ENCODE assay signal across 11 mouse cellular contexts in the genomic region with DNA sequence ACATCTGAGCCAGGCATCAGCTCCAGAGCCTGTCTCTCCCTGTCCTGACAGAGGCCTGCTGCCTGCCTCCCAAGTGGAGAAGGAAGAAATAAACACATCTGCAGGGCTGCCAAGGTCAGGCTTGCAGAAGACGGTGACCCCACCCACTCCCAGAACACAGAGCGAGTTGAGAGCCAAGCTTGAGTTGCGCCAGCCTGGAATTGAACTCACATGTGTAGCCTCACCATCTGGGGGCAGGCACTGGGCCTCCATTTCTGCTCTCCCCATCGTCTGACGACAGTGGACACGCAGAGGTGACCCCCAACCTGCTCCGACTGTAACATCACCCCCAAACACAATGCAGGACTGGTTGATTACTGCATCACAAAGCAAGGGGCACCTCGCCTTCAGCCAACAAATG. TPM values are rescaled to one million over a fixed set of nuclear protein-coding genes. Genes with fewer than 3 reads are reported as not detected.
A peak's percentile ranks its signal among the peaks of the same experiment; 100 is the strongest.
DNase-seq lines count a peak whose midpoint lies in the region; ATAC-seq and TF ChIP-seq lines count a peak whose summit lies in the region.
"Had no signal": no experiment of that assay in that cellular context is flagged by ENCODE, and none has a peak within 500 bp of the region (broad histone marks: within the 10 kb centered on the region; RNA-seq: fewer than 3 reads in every experiment).

No protein-coding gene starts in this region.

- intact Hi-C loops in left cerebral cortex, postnatal 25 days (cut with DNase I): no loop called here

- H3K27me3 ChIP-seq in kidney, adult 2 months (replicated peaks; ENCODE audit: control insufficient read depth, insufficient read depth, low read length): no peaks in the 10 kb centered on the region
- H3K27me3 ChIP-seq in heart, embryonic 13.5 days (replicated peaks): no peaks in the 10 kb centered on the region
- H3K27me3 ChIP-seq: forebrain, embryonic 12.5 days had no signal

- no peak for TF ChIP-seq POLR2A in kidney, adult 2 months (IDR thresholded peaks at IDR 0.05; ENCODE audit: low read depth, low read length)

- H3K4me2 ChIP-seq in heart, embryonic 13.5 days: no peak overlapping the region
- H3K4me2 ChIP-seq: forebrain, embryonic 12.5 days had no signal

- H3K9me3 ChIP-seq in heart, embryonic 13.5 days: no peaks in the 10 kb centered on the region
- H3K9me3 ChIP-seq: forebrain, embryonic 12.5 days had no signal

- H3K27ac ChIP-seq in kidney, adult 2 months (ENCODE audit: insufficient read depth, low read depth, low read length): no peak overlapping the region
- H3K27ac ChIP-seq in heart, embryonic 13.5 days (replicated peaks): peak overlapping the region; percentile 26
- H3K27ac ChIP-seq: forebrain, embryonic 12.5 days had no signal

- TF ChIP-seq CTCF in kidney, adult 2 months (conservative IDR thresholded peaks at IDR 0.05; ENCODE audit: insufficient read depth, insufficient read length, low read depth, low read length): no peak

- no peak overlapping the region for H3K4me3 ChIP-seq in kidney, adult 2 months (ENCODE audit: insufficient read depth, low read depth, low read length)
- no peak overlapping the region for H3K4me3 ChIP-seq in heart, embryonic 13.5 days
- H3K4me3 ChIP-seq: forebrain, embryonic 12.5 days had no signal

- H3K9ac ChIP-seq in heart, embryonic 13.5 days: peak overlapping the region; percentile 56
- H3K9ac ChIP-seq: forebrain, embryonic 12.5 days had no signal

- no peak for ATAC-seq in heart, embryonic 13.5 days (ENCODE audit: extremely low read depth, insufficient number of reproducible peaks, low FRiP score, low TSS enrichment)
- ATAC-seq in frontal cortex, adult (ENCODE audit: low TSS enrichment): no peak

- no peaks in the 10 kb centered on the region for H3K36me3 ChIP-seq in kidney, adult 2 months (ENCODE audit: control insufficient read depth, insufficient read depth, low read length)
- peaks cover 15% of the 10 kb centered on the region for H3K36me3 ChIP-seq in heart, embryonic 13.5 days

- WGBS in kidney, adult 2 months: 75% methylated on average over 8 of the region's 8 CpGs
- 55% methylated on average over 8 of the region's 8 CpGs for WGBS in heart, embryonic 13.5 days

- no peaks in the 10 kb centered on the region for H3K4me1 ChIP-seq in kidney, adult 2 months (ENCODE audit: control insufficient read depth, insufficient read depth, low read length)
- H3K4me1 ChIP-seq in heart, embryonic 13.5 days: peaks cover 71% of the 10 kb centered on the region

- DNase-seq in kidney, adult 2 months: peak; percentile 34
- no peak for DNase-seq in kidney, adult 9 months
- DNase-seq in adrenal gland, postnatal 36 days: peak; percentile 44 to 64
- peak; percentile 66 for DNase-seq in lung, postnatal 10 days
- no peak for DNase-seq in frontal cortex, postnatal 10 days (ENCODE audit: low spot score in 2 of 2)
- no peak for DNase-seq in left cerebral cortex, postnatal 25 days (ENCODE audit: low spot score in 2 of 2)
- DNase-seq: layer of hippocampus, postnatal 36 days; right cerebral cortex, postnatal 4 days had no signal

RNA-seq across cellular contexts. Expression of a gene that starts 12.4 kb away (rescaled TPM):
- polyA plus RNA-seq in kidney, adult 2 months (2012; rRNA removed): 18.9 and 20.9 TPM in 2 replicates
- total RNA-seq in adrenal gland, postnatal 36 days (2021): 10 to 100 TPM; 49.7 to 59.4 TPM
- 41.7 and 43.2 TPM in 2 replicates for polyA plus RNA-seq in heart, embryonic 13.5 days (2015; fragmentation: Nextera tagmentation; extraction: Ambion mirVana)
- total RNA-seq in left cerebral cortex, postnatal 25 days (2021): 1 to 10 TPM; 1.9 to 2.2 TPM

Comparison
In these comparisons a context has a peak if more than half of its experiments do, and no peak if none do; other contexts are left out.
1. DNase-seq: peak in kidney, adult 2 months (single experiment), adrenal gland, postnatal 36 days (2 of 2) and lung, postnatal 10 days (single experiment); none in kidney, adult 9 months (single experiment), frontal cortex, postnatal 10 days (0 of 2) and left cerebral cortex, postnatal 25 days (0 of 2).
2. RNA of a gene that starts 12.4 kb away (total RNA-seq): 49.7 to 59.4 TPM in adrenal gland, postnatal 36 days; 1.9 to 2.2 TPM in left cerebral cortex, postnatal 25 days; every median in the first group is over 10 times any median in the second.